Mouse (Mus musculus): ENCODE measurements around the gene Map2k2. TPM values are rescaled to one million over a fixed set of nuclear protein-coding genes. Genes with fewer than 3 reads are reported as not detected.
"Not testable (repeated sequence)": the region's sequence is repeated elsewhere in the genome, so short reads cannot be mapped to it uniquely, and the experiment has no call there.

Map2k2 gene
- polyA plus RNA-seq, 1 experiment: 187 TPM

DNA sequence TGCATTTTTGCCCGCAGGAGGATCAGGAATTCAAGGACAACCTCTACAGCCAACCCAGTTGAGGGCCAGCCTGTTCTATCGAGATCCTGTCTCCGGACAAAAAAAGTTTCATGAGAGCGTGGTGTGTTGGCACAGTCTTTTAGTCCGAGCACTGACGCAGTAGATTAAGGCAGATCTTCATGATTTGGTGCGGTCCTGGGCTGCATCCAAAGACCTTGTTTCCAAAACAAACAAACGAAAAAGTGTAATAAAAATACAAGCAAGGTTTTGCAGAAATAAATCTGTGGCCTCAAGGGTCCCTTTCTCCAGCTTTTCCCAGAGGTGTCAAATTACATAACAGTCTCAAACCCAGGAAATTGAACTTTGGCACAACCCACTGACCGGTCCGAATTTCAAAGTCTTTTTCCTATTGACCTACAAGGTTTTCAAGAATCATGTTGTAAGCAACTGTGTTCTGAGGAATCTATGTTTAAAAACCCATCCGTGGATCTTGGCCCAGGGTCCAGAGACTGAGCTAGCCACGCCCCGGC is 70.3 kb downstream of the Map2k2 start:
- DNase-seq: no peak
- H3K4me3 ChIP-seq (replicated peaks; ENCODE audit: insufficient read depth, low read depth, low read length): peak overlapping the region; percentile 45
- H3K27ac ChIP-seq (ENCODE audit: insufficient read depth, low read length): peak overlapping the region; percentile 65; the same call in 1 of the 2 replicates
- peaks cover 21% of the 10 kb centered on the region for H3K4me1 ChIP-seq (ENCODE audit: control insufficient read depth, insufficient read depth, low read length)
- under 1% methylated on average over 13 of the region's 13 CpGs for WGBS
- H3K27me3 ChIP-seq (ENCODE audit: control insufficient read depth, insufficient read depth, low read length): no peaks in the 10 kb centered on the region
- TF ChIP-seq CTCF (IDR thresholded peaks at IDR 0.05; ENCODE audit: borderline replicate concordance, insufficient read depth, low read depth, low read length): no peak
- no peak for TF ChIP-seq POLR2A (IDR thresholded peaks at IDR 0.05; ENCODE audit: borderline replicate concordance, insufficient read depth, low read length)

DNA sequence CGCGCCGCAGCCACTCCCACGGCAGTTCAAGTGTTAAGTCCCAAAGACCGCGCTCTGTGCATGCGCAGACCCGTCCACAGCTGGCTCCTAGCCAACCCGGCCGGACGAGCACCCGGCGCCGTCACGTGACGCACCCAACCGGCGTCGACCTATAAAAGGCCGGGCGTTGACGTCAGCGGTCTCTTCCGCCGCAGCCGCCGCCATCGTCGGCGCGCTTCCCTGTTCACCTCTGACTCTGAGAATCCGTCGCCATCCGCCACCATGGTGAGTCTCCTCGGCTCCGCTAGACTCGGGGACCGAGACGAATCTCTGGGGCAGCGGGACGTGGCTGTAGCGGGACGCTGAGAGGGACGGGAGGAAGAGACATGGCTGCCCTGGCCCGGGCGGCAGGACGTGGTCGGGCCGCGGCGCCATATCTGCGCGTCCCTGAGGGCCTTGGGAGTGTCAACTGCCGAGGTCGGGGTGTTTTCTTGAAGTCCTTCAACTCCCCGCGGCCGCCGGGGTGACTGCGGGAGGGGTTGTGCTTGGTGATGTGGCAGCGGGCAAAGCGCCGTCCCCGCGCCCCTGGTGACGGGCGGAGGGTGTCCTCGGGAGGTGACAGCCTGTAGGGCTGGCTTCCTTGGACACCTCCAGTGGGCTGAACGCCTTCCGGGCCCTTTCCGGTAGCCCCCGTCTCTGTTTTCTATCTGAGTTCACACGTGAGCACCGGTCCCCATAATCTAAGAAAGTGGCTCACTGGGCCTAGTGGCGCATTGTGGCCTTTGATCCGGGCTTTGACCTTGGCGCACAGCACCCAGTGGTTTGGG is 71.0 kb downstream of the Map2k2 start, which contains the start of gene Eef2:
Gene Eef2 (plus strand): TSS at position 166 of the 806 bp plus-strand sequence.
- H3K4me1 ChIP-seq (ENCODE audit: control insufficient read depth, insufficient read depth, low read length): peaks cover 21% of the 10 kb centered on the region
- H3K27me3 ChIP-seq (ENCODE audit: control insufficient read depth, insufficient read depth, low read length): no peaks in the 10 kb centered on the region
- WGBS: under 1% methylated on average over 77 of the region's 77 CpGs
- DNase-seq: peak; percentile 99 to 100
- peak within 1 kb of the TSS; percentile 81 for H3K4me3 ChIP-seq (replicated peaks; ENCODE audit: insufficient read depth, low read depth, low read length)
- peak within 1 kb of the TSS; percentile 69 for H3K27ac ChIP-seq (ENCODE audit: insufficient read depth, low read length)
- TF ChIP-seq POLR2A (IDR thresholded peaks at IDR 0.05; ENCODE audit: borderline replicate concordance, insufficient read depth, low read length): peak; percentile 100
- no peak for TF ChIP-seq CTCF (IDR thresholded peaks at IDR 0.05; ENCODE audit: borderline replicate concordance, insufficient read depth, low read depth, low read length)

- DNase-seq: peak; percentile 61 to 65
- H3K27ac ChIP-seq (ENCODE audit: insufficient read depth, low read length): peak overlapping the region; percentile 69; the same call in 1 of the 2 replicates
- peak overlapping the region; percentile 81 for H3K4me3 ChIP-seq (replicated peaks; ENCODE audit: insufficient read depth, low read depth, low read length)
- H3K4me1 ChIP-seq (ENCODE audit: control insufficient read depth, insufficient read depth, low read length): peaks cover 21% of the 10 kb centered on the region
- no peak for TF ChIP-seq CTCF (IDR thresholded peaks at IDR 0.05; ENCODE audit: borderline replicate concordance, insufficient read depth, low read depth, low read length)
- TF ChIP-seq POLR2A (IDR thresholded peaks at IDR 0.05; ENCODE audit: borderline replicate concordance, insufficient read depth, low read length): no peak
- no peaks in the 10 kb centered on the region for H3K27me3 ChIP-seq (ENCODE audit: control insufficient read depth, insufficient read depth, low read length)
- under 1% methylated on average over 16 of the region's 16 CpGs for WGBS
Observed at GRCm38 (mm10) chr10:81177491-81177925, 71.8 kb downstream of the Map2k2 start.

DNA sequence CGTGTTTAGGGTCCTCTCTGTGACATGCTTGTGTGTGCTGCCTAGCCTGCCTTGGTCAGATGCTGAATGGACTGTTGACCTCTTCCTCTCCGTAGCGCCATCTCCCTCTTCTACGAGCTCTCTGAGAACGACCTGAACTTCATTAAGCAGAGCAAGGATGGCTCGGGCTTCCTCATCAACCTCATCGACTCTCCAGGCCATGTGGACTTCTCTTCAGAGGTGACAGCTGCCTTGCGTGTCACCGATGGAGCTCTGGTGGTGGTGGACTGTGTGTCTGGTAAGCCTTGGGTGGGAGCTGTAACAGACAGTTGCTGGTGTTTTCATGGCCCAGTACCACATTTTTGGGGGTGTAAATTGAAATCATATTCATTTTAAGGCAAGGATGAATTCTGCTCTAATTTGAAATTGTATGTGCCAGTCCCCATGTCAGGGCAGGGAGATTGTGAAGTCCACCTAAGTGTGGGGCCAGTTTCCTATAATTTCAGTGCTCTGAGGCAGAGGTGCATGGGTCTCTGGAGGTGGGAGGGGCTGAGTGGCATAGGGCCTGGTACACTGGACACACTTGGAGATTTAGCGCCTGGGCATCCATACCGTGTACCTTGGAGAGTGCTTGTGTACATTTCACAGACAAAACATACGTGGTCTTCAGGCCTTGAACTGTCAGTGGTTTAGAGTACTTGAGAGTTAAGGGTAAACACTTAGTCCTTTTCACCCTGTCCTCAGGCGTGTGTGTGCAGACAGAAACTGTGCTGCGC is 72.4 kb downstream of the Map2k2 start:
- DNase-seq: no peak
- H3K27ac ChIP-seq (ENCODE audit: insufficient read depth, low read length): no peak overlapping the region
- H3K4me1 ChIP-seq (ENCODE audit: control insufficient read depth, insufficient read depth, low read length): peaks cover 18% of the 10 kb centered on the region
- H3K4me3 ChIP-seq (replicated peaks; ENCODE audit: insufficient read depth, low read depth, low read length): peak overlapping the region; percentile 81
- WGBS: 35% methylated on average over 14 of the region's 14 CpGs
- no peaks in the 10 kb centered on the region for H3K27me3 ChIP-seq (ENCODE audit: control insufficient read depth, insufficient read depth, low read length)
- TF ChIP-seq CTCF (IDR thresholded peaks at IDR 0.05; ENCODE audit: borderline replicate concordance, insufficient read depth, low read depth, low read length): no peak
- TF ChIP-seq POLR2A (IDR thresholded peaks at IDR 0.05; ENCODE audit: borderline replicate concordance, insufficient read depth, low read length): no peak

DNA sequence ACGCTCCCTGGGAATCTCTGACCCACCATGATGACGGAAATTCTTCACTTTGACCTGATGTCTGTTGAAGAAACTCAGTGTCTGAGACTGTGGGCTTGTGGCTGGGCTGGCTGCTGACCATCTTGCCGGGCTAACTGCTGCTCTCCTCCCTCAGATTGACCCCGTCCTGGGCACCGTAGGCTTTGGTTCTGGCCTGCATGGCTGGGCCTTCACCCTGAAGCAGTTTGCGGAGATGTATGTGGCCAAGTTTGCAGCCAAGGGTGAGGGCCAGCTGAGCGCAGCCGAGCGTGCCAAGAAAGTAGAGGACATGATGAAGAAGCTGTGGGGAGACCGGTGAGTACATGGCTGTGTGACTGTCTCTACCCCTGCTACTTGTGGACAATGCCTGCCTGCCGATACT is 73.2 kb downstream of the Map2k2 start:
- Histone ChIP-seq H3K4me1 (ENCODE audit: control insufficient read depth, insufficient read depth, low read length) (peaks cover 23% of the 10 kb centered on the region), H3K27ac (ENCODE audit: insufficient read depth, low read length) (no peak overlapping the region), H3K27me3 (ENCODE audit: control insufficient read depth, insufficient read depth, low read length) (no peaks in the 10 kb centered on the region), H3K4me3 (replicated peaks; ENCODE audit: insufficient read depth, low read depth, low read length) (no peak overlapping the region)
- no peak for TF ChIP-seq POLR2A (IDR thresholded peaks at IDR 0.05; ENCODE audit: borderline replicate concordance, insufficient read depth, low read length)
- TF ChIP-seq CTCF (IDR thresholded peaks at IDR 0.05; ENCODE audit: borderline replicate concordance, insufficient read depth, low read depth, low read length): no peak
- DNase-seq: no peak
- 51% methylated on average over 11 of the region's 11 CpGs for whole genome bisulfite sequencing

DNA sequence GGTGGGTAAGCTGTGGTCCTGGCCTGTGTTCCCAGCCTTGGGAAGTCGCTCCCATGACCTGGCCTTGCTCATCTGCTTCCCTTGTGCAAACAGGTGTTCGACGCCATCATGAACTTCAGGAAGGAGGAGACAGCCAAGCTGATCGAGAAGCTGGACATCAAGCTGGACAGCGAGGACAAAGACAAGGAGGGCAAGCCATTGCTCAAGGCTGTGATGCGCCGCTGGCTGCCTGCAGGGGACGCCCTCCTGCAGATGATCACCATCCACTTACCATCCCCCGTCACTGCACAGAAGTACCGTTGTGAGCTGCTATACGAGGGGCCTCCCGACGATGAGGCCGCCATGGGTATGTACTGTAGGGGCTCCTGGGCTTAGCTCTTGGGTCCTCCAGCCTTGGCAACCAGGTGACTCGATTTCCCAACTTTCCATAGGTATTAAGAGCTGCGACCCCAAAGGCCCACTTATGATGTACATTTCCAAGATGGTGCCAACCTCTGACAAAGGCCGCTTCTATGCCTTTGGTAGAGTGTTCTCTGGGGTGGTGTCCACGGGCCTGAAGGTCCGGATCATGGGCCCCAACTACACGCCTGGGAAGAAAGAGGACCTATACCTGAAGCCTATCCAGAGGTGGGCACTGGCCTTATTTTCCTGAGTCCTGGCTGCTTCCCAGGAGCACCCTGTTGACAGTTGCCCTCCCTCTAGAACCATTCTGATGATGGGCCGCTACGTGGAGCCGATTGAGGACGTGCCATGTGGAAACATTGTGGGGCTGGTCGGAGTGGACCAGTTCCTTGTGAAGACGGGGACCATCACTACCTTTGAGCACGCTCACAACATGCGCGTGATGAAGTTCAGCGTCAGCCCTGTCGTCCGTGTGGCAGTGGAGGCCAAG is 74.0 kb downstream of the Map2k2 start:
- H3K27ac ChIP-seq (ENCODE audit: insufficient read depth, low read length): no peak overlapping the region
- 79% methylated on average over 32 of the region's 32 CpGs for WGBS
- DNase-seq: no peak
- no peak overlapping the region for H3K4me3 ChIP-seq (replicated peaks; ENCODE audit: insufficient read depth, low read depth, low read length)
- no peaks in the 10 kb centered on the region for H3K27me3 ChIP-seq (ENCODE audit: control insufficient read depth, insufficient read depth, low read length)
- H3K4me1 ChIP-seq (ENCODE audit: control insufficient read depth, insufficient read depth, low read length): peaks cover 22% of the 10 kb centered on the region
- no peak for TF ChIP-seq POLR2A (IDR thresholded peaks at IDR 0.05; ENCODE audit: borderline replicate concordance, insufficient read depth, low read length)
- TF ChIP-seq CTCF (IDR thresholded peaks at IDR 0.05; ENCODE audit: borderline replicate concordance, insufficient read depth, low read depth, low read length): no peak

DNA sequence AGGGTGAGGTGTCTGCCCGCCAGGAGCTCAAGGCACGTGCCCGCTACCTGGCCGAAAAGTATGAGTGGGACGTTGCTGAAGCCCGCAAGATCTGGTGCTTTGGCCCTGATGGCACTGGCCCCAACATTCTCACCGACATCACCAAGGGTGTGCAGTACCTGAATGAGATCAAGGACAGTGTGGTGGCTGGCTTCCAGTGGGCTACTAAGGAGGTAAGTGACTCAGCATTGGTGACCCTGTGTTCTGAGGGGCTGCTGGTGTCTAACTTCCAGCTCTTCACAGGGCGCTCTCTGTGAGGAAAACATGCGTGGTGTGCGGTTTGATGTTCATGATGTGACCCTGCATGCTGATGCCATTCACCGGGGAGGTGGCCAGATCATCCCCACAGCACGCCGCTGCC is 75.2 kb downstream of the Map2k2 start:
- H3K4me1 ChIP-seq (ENCODE audit: control insufficient read depth, insufficient read depth, low read length): peaks cover 20% of the 10 kb centered on the region
- H3K27me3 ChIP-seq (ENCODE audit: control insufficient read depth, insufficient read depth, low read length): no peaks in the 10 kb centered on the region
- no peak overlapping the region for H3K27ac ChIP-seq (ENCODE audit: insufficient read depth, low read length)
- TF ChIP-seq POLR2A (IDR thresholded peaks at IDR 0.05; ENCODE audit: borderline replicate concordance, insufficient read depth, low read length): no peak
- TF ChIP-seq CTCF (IDR thresholded peaks at IDR 0.05; ENCODE audit: borderline replicate concordance, insufficient read depth, low read depth, low read length): no peak
- 85% methylated on average over 13 of the region's 13 CpGs for WGBS
- no peak for DNase-seq
- H3K4me3 ChIP-seq (replicated peaks; ENCODE audit: insufficient read depth, low read depth, low read length): no peak overlapping the region

DNA sequence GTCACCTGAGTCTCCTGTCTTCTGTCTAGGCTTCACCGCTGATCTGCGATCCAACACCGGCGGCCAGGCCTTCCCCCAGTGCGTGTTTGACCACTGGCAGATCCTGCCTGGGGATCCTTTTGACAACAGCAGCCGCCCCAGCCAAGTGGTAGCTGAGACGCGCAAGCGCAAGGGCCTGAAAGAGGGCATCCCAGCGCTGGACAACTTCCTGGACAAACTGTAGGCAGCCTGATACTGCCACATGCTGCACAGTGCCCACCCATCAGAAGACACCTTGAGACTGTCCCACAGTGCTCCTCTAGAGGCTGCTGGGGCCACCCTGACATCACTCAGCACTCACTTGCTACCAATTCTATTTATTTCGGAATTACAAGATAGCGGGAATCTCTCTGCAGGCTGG is 76.1 kb downstream of the Map2k2 start:
- DNase-seq; H3K27me3 ChIP-seq (ENCODE audit: control insufficient read depth, insufficient read depth, low read length); H3K4me3 ChIP-seq (replicated peaks; ENCODE audit: insufficient read depth, low read depth, low read length); H3K27ac ChIP-seq (ENCODE audit: insufficient read depth, low read length): not testable (repeated sequence)
- H3K4me1 ChIP-seq (ENCODE audit: control insufficient read depth, insufficient read depth, low read length): peaks cover 20% of the 10 kb centered on the region
- WGBS: 71% methylated on average over 12 of the region's 12 CpGs
